Mouse (Mus musculus) heart, embryonic 11.5 days (tissue): ENCODE measurements around the gene Exosc5. TPM values are rescaled to one million over a fixed set of nuclear protein-coding genes. Genes with fewer than 3 reads are reported as not detected.

ENCODE experiments used
- ATAC-seq: fragments of 200-750 bp; cut with Nextera tagmentation; replicated peaks from 2 replicates; pipeline ENCODE4 v1.8.0; 2017; ENCODE audit warnings: moderate library complexity; ENCODE audit not compliant: insufficient number of reproducible peaks, low FRiP score, low TSS enrichment
- H3K27ac ChIP-seq: fragments of 300-500 bp; sonication (generic); 2 replicates; pipeline ENCODE4 v1.5.1; 2014; ENCODE audit warnings: mild to moderate bottlenecking, low read depth, low read length
- H3K27me3 ChIP-seq: fragments of 300-500 bp; sonication (generic); 2 replicates; pipeline ENCODE4 v1.6.1; 2014; ENCODE audit warnings: mild to moderate bottlenecking, low read length, mixed read lengths; ENCODE audit not compliant: control insufficient read depth, insufficient read depth
- H3K36me3 ChIP-seq: fragments of 300-500 bp; sonication (generic); 2 replicates; pipeline ENCODE4 v1.6.1; 2014; ENCODE audit warnings: mild to moderate bottlenecking, low read length, moderate library complexity, mixed read lengths; ENCODE audit not compliant: control insufficient read depth, insufficient read depth
- H3K4me1 ChIP-seq: fragments of 300-500 bp; sonication (generic); 2 replicates; pipeline ENCODE4 v1.6.1; 2014; ENCODE audit warnings: low read length; ENCODE audit not compliant: control insufficient read depth, insufficient read depth
- H3K4me2 ChIP-seq: fragments of 300-500 bp; sonication (generic); 2 replicates; pipeline ENCODE4 v1.6.1; 2014; ENCODE audit warnings: mild to moderate bottlenecking, moderate library complexity
- H3K4me3 ChIP-seq: fragments of 300-500 bp; sonication (generic); 2 replicates; pipeline ENCODE4 v1.5.1; 2014; ENCODE audit warnings: low read depth, low read length
- H3K9ac ChIP-seq: fragments of 300-500 bp; sonication (generic); 2 replicates; pipeline ENCODE4 v1.6.1; 2014; ENCODE audit warnings: mild to moderate bottlenecking, low read depth, low read length, moderate library complexity
- H3K9me3 ChIP-seq: fragments of 300-500 bp; sonication (generic); replicated peaks from 2 replicates; pipeline ENCODE4 v1.6.1; 2016; ENCODE audit warnings: low read length; ENCODE audit not compliant: control insufficient read depth
- WGBS: fragments of 180-500 bp; shearing (Covaris S2); extraction: QIAGEN DNeasy Blood & Tissue Kit; methylation state at CpG from one replicate; pipeline ENCODE4 v1.1.7; 2014; ENCODE audit not compliant: insufficient replicate concordance; 5-methylcytosine and 5-hydroxymethylcytosine counted together
- polyA plus RNA-seq: library from polyadenylated mRNA; unstranded; fragments of >200 nt; fragmentation: Nextera tagmentation; extraction: Ambion mirVana; gene quantifications from 2 replicates; pipeline ENCODE4 v1.2.1, GENCODE M21; 2014

Gene Exosc5
- polyA plus RNA-seq, 1 experiment from 2014 or later, result 44.8 TPM

DNA sequence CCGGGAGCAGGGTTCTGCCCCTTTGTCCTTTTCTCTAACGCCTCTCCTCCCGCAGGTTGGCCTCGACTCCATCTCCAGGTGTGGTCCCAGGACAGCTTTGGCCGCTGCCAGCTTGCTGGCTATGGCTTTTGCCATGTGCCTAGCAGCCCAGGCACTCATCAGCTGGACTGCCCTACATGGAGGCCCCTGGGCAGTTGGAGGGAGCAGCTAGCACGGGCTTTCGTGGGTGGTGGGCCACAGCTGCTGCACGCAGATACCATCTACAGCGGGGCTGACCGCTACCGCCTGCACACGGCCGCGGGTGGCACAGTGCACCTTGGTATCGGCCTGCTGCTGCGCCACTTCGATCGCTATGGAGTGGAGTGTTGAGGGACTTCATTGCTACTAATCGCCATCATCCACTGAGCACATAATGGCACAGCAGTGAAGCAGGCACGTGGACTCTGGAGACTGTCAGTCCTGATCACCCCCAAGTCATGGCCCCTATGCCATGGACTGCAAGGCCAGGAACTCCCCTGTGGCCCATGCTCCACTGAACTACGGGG, 27.0 kb downstream of the Exosc5 start:
- no peaks in the 10 kb centered on the region for H3K9me3 ChIP-seq
- peaks cover 3% of the 10 kb centered on the region; the same call in 1 of the 2 replicates for H3K36me3 ChIP-seq
- 63% methylated on average over 21 of the region's 21 CpGs for WGBS
- H3K4me1 ChIP-seq, result peaks cover 29% of the 10 kb centered on the region
- 0 out of 2 replicates have a peak overlapping the region, but pooled peaks have one; percentile 86 for H3K27ac ChIP-seq
- H3K4me2 ChIP-seq, result peak overlapping the region; percentile 97
- H3K4me3 ChIP-seq, result peak overlapping the region; percentile 75
- H3K9ac ChIP-seq, result no peak overlapping the region
- no peak for ATAC-seq
- H3K27me3 ChIP-seq, result peaks cover 8% of the 10 kb centered on the region; the same call in 1 of the 2 replicates

DNA sequence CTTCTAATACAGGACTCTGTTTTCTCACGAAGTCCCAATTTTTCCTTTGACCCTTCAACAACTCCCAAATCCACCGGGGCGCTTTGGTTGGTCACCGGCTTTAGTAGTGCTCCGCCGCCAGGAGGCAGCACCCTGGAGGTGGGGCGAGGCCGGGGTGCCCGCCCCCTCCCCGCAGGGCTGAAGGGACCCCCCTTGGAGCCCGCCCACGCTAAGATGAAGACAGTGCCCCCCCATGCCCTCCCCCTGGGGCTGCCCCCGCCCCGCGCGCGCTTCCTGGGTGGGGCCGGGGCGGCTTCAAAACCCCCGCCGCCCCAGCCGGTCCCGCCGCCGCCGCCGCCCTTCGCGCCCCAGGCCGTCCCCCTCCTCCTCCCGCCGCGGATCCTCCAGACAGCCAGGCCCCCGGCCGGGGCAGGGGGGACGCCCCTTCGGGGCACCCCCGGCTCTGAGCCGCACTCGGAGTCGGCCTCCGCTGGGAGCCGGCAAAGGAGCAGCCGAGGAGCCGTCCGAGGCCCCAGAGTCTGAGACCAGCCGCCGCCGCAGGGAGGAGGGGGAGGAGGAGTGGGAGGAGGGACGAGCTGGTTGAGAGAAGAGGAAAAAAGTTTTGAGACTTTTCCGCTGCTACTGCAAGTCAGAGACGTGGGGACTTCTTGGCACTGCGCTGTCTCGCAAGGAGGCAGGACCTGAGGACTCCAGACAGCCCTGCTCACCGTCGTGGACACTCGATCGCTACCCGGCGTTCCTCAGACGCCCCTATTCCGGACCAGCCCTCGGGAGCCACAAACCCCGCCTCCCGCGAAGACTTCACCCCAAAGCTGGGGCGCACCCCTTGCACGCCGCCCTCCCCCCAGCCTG, 27.9 kb downstream of the Exosc5 start, which contains the start of gene Tgfb1:
TSS of gene Tgfb1 (plus strand) at position 323 of the 852 bp plus-strand sequence.
- H3K27ac ChIP-seq, result peak within 1 kb of the TSS; percentile 86
- 1% methylated on average over 45 of the region's 69 CpGs for WGBS
- H3K4me1 ChIP-seq, result peaks cover 23% of the 10 kb centered on the region

DNA sequence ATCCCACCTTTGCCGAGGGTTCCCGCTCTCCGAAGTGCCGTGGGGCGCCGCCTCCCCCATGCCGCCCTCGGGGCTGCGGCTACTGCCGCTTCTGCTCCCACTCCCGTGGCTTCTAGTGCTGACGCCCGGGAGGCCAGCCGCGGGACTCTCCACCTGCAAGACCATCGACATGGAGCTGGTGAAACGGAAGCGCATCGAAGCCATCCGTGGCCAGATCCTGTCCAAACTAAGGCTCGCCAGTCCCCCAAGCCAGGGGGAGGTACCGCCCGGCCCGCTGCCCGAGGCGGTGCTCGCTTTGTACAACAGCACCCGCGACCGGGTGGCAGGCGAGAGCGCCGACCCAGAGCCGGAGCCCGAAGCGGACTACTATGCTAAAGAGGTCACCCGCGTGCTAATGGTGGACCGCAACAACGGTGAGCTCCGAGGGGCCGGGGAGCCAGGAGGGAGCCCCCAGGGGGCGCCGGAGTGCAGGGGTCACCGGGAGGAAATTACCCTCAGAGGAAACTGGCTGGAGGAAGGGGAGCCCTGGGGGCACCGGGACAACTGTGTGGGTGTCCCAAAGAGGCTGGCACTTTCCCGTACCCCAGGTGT, 28.9 kb downstream of the Exosc5 start:
- under 1% methylated on average over 47 of the region's 47 CpGs for WGBS
- no peaks in the 10 kb centered on the region for H3K9me3 ChIP-seq
- ATAC-seq, result no peak

More for the DNA sequence above, 27.9 kb downstream of the Exosc5 start, which contains the start of gene Tgfb1:
- Histone ChIP-seq H3K4me3 (peak within 1 kb of the TSS; percentile 75), H3K9ac (peak within 1 kb of the TSS; percentile 80), H3K36me3 (peaks cover 3% of the 10 kb centered on the region; the same call in 1 of the 2 replicates), H3K27me3 (peaks cover 8% of the 10 kb centered on the region; the same call in 1 of the 2 replicates), H3K9me3 (no peaks in the 10 kb centered on the region), H3K4me2 (peak within 1 kb of the TSS; percentile 97)
- peak; percentile 36 for ATAC-seq

DNA sequence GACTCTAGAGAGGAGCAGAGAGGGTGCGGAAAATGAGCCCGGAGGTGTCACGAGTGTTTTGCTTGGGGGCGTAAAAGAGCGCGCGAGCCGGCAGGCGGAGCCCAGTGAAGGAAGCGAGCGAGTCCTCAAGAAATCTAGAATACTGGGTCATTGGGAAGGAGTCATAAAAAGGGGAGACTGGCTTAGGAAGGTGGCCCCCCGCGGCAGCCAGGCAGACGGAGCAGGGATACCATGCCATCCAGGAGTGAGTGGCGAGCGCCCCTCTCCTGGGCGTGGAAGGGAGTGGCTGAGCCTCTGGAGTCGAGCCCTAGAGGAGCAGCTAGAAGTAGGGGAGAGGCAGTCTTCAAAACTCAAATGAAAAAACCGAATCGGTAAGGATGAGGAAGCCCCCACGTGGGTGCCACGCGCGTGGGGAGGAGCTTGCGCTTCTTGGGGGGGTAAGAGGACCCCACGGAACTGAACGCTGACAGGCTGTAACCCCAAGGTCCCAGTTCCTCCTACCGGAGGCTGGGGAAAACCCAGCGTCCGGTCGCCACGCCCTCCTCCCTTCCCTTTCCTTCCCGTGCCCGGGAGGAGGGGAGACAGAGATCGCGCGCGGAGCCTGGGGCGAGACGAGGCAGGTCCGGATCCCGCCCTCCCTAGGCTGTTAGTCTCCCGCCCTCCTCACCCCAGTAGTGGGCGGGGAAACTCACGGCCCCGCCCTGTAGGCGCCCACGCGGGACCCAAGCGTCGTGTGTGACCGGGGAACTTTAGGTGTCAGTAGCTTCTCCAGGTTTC, 30.0 kb downstream of the Exosc5 start:
- Histone ChIP-seq H3K27ac (peak overlapping the region; percentile 73), H3K36me3 (no peaks in the 10 kb centered on the region), H3K9me3 (no peaks in the 10 kb centered on the region), H3K27me3 (peaks cover 8% of the 10 kb centered on the region; the same call in 1 of the 2 replicates), H3K4me3 (peak overlapping the region; percentile 75), H3K9ac (peak overlapping the region; percentile 80), H3K4me2 (peak overlapping the region; percentile 97), H3K4me1 (peaks cover 13% of the 10 kb centered on the region)
- under 1% methylated on average over 51 of the region's 52 CpGs for WGBS
- ATAC-seq, result peak; percentile 72

More for the DNA sequence above, 28.9 kb downstream of the Exosc5 start:
- H3K4me3 ChIP-seq, result peak overlapping the region; percentile 75
- H3K4me2 ChIP-seq, result peak overlapping the region; percentile 97
- H3K9ac ChIP-seq, result peak overlapping the region; percentile 80
- peaks cover 8% of the 10 kb centered on the region; the same call in 1 of the 2 replicates for H3K27me3 ChIP-seq
- H3K36me3 ChIP-seq, result peaks cover 3% of the 10 kb centered on the region; the same call in 1 of the 2 replicates
- peak overlapping the region; percentile 73 for H3K27ac ChIP-seq
- peaks cover 23% of the 10 kb centered on the region for H3K4me1 ChIP-seq

DNA sequence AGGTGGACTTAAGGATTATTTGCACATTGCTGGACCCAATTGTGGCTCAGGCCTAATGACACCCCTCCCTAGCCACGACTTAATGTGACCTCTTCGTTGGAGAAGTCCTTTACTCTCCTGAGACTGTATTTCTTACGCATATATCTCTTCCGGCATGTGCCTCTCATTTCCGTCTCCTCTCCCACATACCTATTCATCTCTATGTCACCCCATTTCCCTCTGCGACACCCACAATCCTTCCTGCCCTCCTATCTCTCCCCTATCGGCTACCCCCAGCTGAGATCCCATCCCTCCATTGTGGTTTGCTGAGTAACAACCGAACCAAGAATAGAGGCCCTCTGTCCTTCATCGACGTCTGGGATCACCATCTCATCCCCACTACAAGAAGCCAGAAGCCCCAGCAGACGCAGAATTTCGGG, 30.6 kb downstream of the Exosc5 start:
- peak overlapping the region; percentile 44; the same call in 1 of the 2 replicates for H3K9ac ChIP-seq
- 6% methylated on average over 12 of the region's 12 CpGs for WGBS
- peaks cover 12% of the 10 kb centered on the region; the same call in 1 of the 2 replicates for H3K4me1 ChIP-seq
- ATAC-seq, result no peak
- H3K27me3 ChIP-seq, result peaks cover 8% of the 10 kb centered on the region; the same call in 1 of the 2 replicates
- H3K4me2 ChIP-seq, result peak overlapping the region; percentile 97
- H3K4me3 ChIP-seq, result peak overlapping the region; percentile 75
- H3K27ac ChIP-seq, result 0 out of 2 replicates have a peak overlapping the region, but pooled peaks have one; percentile 73
- H3K36me3 ChIP-seq, result no peaks in the 10 kb centered on the region
- no peaks in the 10 kb centered on the region for H3K9me3 ChIP-seq

DNA sequence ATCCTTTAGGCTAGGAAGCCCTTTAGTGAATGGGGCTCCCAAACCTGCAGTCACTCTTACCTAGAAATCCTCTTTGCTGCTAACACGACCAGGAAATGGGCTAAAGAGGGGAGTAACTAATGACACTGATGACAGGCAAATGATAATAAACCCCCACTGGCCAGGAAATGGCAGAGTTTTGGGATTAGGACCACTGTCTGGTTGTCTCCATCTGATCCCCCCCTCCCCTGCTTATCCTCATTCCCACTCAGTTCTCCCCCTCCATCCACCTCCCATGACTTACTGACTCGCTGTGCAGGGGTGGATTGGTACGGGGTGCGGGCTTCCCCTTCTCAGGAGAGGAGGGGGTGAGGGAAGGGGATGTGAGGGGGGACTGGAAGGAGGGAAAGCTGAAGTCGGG, 31.1 kb downstream of the Exosc5 start:
- Histone ChIP-seq H3K9ac (peak overlapping the region; percentile 44; the same call in 1 of the 2 replicates), H3K27me3 (peaks cover 8% of the 10 kb centered on the region; the same call in 1 of the 2 replicates), H3K27ac (no peak overlapping the region), H3K9me3 (no peaks in the 10 kb centered on the region), H3K36me3 (no peaks in the 10 kb centered on the region), H3K4me2 (peak overlapping the region; percentile 97), H3K4me1 (peaks cover 12% of the 10 kb centered on the region; the same call in 1 of the 2 replicates), H3K4me3 (peak overlapping the region; percentile 75)
- no peak for ATAC-seq
- 31% methylated on average over 5 of the region's 5 CpGs for WGBS

DNA sequence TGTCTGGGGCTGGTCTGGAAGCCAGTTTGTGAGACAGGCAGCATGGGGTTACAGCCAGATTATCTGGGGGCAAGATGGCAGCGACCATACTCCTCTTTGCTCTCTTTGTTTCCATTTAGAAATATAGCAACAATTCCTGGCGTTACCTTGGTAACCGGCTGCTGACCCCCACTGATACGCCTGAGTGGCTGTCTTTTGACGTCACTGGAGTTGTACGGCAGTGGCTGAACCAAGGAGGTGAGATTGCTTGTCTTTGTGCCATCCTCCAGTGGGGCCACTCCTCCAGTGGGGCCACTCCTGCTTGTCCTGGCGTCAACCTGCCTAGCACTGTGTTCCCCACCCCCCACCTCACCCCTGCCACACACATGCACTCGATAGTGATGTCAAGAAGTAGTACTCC, 35.1 kb downstream of the Exosc5 start:
- H3K27ac ChIP-seq, result no peak overlapping the region
- no peak for ATAC-seq
- 79% methylated on average over 8 of the region's 8 CpGs for WGBS
- no peaks in the 10 kb centered on the region for H3K9me3 ChIP-seq
- H3K9ac ChIP-seq, result no peak overlapping the region
- no peaks in the 10 kb centered on the region; the same call in 1 of the 2 replicates for H3K36me3 ChIP-seq
- H3K4me1 ChIP-seq, result peaks cover 2% of the 10 kb centered on the region; the same call in 1 of the 2 replicates
- no peak overlapping the region for H3K4me2 ChIP-seq
- H3K27me3 ChIP-seq, result no peaks in the 10 kb centered on the region
- H3K4me3 ChIP-seq, result no peak overlapping the region
